Mouse (Mus musculus) E14TG2a.4 (cell line): ENCODE results near the gene H2-Eb2.

Experiments
- CTCF ChIP-seq: conservative IDR thresholded peaks from 2 replicates; pipeline ENCODE4 v1.5.1; 2014; ENCODE audit warnings: low read length
- POU5F1 ChIP-seq: IDR thresholded peaks from 2 replicates; pipeline ENCODE4 v1.6.1; 2014; ENCODE audit warnings: low read length, borderline replicate concordance

DNA sequence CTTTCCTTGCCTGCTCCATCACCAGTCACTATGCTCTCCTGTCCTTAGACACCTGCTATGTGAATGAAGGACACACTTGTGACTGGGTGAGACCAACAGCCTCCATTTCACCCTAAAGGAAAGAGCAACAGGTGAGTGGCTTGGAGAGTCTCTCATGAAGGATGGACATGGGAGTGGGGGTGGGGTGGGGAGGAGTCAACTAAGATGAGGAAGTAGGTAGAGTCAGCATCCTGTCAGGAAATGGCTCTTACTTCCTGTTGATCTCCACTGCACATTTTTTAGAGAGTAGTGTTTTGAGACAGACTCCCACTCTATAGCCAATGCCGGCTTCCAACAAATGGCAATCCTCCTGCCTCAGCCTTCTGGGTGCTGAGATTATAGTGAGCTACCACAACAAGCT lies 29.5 kb downstream of the H2-Eb2 start:
- no peak for TF ChIP-seq CTCF
- no peak for TF ChIP-seq POU5F1
